Mouse (Mus musculus) neutrophil, adult 59 days (primary cell): ENCODE data around the gene Hist1h4i. TPM values are rescaled to one million over a fixed set of nuclear protein-coding genes. Genes with fewer than 3 reads are reported as not detected.

Experiments used
- total RNA-seq, 2 experiments: library from RNA; stranded (reverse); gene quantifications; 1 replicate in 1 of 2; 2 replicates in 1 of 2; pipeline ENCODE4 v1.2.4; 2023

The Hist1h4i gene
- total RNA-seq = 100 to 1,000 TPM; 483 to 504 TPM

DNA sequence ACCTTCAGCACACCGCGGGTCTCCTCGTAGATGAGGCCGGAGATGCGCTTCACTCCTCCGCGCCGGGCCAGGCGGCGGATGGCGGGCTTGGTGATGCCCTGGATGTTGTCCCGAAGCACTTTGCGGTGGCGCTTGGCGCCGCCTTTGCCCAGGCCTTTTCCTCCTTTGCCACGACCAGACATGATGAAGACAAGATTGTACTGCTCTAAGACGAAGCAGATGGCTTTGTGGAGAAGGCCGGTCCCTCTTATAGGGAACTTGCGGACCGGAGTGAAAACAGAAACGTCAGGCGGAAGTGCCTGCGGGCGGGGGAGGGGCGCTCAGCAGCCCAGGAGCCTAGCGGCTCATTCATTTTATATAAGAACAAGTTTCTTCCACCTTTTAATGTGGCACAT lies at the start of gene Hist1h4i:
TSS of gene Hist1h4i (minus strand) at position 221 of the 395 bp plus-strand sequence.

DNA sequence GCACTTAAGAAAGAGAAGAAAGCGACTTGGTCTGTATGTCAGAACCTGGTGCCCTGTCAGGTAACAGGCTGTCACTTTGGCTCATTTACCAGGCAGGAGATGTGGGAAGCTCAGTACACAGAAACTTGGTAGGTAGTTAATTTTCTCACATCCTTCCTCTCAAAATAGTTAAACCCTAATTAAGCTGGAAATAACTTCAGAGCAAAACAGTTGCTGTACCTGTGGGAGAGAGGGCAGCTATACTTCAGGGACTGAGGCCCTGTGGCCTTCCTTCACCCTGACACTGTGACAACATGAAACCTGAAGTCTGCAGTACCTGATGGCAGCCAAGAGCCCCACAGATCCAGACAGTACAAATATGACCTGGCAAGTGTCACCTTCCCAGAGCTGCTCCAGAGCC lies 43.0 kb upstream of the Hist1h4i start, which contains the start of gene Vmn1r188:
TSS of gene Vmn1r188 (plus strand) at position 301 of the 400 bp plus-strand sequence.

DNA sequence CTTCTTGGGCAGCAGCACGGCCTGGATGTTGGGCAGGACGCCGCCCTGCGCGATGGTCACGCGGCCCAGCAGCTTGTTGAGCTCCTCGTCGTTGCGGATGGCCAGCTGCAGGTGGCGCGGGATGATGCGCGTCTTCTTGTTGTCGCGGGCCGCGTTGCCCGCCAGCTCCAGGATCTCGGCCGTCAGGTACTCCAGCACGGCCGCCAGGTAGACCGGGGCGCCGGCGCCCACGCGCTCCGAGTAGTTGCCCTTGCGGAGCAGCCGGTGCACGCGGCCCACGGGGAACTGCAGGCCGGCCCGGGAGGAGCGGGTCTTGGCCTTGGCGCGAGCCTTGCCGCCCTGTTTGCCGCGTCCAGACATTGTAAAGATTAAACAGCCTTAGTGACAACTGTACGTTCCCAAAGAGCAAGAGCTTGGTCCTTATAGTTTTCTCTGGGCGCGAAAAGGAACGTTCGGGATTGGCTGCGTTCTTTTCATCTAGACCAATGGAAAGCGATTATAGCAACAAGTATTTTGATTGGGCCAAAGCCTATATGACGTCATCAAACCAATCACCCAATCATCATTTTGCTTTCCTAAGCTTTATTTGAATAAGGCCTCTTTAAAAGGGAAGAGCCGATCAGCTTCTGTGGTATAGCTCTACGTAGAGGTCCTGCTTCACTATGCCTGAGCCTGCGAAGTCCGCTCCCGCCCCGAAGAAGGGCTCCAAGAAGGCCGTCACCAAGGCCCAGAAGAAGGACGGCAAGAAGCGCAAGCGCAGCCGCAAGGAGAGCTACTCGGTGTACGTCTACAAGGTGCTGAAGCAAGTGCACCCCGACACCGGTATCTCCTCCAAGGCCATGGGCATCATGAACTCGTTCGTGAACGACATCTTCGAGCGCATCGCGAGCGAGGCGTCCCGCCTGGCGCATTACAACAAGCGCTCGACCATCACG lies 1.7 kb upstream of the Hist1h4i start, which contains the start of the genes Hist1h2ag and Hist1h2bj:
TSS of gene Hist1h2ag (minus strand) at position 377 of the 935 bp plus-strand sequence.
TSS of gene Hist1h2bj (plus strand) at position 647 of the 935 bp plus-strand sequence.

DNA sequence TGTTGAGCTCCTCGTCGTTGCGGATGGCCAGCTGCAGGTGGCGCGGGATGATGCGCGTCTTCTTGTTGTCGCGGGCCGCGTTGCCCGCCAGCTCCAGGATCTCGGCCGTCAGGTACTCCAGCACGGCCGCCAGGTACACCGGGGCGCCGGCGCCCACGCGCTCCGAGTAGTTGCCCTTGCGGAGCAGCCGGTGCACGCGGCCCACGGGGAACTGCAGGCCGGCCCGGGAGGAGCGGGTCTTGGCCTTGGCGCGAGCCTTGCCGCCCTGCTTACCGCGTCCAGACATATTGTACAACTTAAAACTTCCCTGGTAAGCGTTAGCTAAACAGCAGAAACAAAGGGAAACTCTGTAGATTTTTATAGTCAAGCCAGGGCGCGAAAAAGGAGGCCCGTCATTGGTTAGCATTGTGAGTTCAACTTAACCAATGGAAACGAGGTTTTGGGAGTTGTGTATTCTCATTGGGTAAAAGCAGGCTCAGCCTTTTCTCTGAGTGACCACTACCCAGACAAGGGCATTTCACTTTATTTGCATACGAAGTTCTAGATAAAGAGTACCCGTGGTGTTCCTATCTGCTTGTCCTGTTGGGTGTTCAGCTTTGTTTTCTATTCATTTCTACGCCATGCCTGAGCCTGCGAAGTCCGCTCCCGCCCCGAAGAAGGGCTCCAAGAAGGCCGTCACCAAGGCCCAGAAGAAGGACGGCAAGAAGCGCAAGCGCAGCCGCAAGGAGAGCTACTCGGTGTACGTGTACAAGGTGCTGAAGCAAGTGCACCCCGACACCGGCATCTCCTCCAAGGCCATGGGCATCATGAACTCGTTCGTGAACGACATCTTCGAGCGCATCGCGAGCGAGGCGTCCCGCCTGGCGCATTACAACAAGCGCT lies 5.7 kb downstream of the Hist1h4i start, which contains the start of the genes Hist1h2ah and Hist1h2bk:
TSS of gene Hist1h2ah (minus strand) at position 302 of the 882 bp plus-strand sequence.
TSS of gene Hist1h2bk (plus strand) at position 604 of the 882 bp plus-strand sequence.

DNA sequence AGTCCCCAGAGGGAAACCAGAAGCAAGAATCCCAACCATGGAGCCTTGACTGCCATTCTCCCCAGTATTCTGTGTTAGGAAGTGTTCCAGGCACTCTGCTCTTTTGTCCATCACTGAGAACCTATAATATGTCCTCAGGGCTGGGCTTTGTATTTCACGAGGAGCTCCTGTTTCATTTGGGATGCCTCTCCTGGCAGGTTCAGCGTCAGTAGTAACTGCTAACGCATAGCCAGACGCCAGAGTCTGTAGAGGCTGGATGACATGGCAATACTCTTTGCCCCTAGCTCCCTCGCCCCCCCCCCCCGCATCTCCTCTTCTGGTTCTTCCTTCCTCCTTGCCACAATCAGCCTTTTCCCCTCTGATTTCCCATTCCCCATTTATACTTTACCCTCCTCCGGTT lies 31.5 kb downstream of the Hist1h4i start, which contains the start of gene Prss16:
TSS of gene Prss16 (minus strand) at position 101 of the 400 bp plus-strand sequence.

Other genes starting within 250 kb of the Hist1h4i start
- gene Hist1h2bq, start 231.2 kb downstream of the Hist1h4i start, total RNA-seq = 1,000 to 10,000 TPM; 1,192 to 1,249 TPM
- gene Hist1h2ao, start 230.9 kb downstream of the Hist1h4i start, total RNA-seq = 1,000 to 10,000 TPM; 2,019 to 2,366 TPM
- gene Hist1h4m, start 229.6 kb downstream of the Hist1h4i start, total RNA-seq = 1,000 to 10,000 TPM; 1,248 to 1,288 TPM
- gene Hist1h4n, start 209.2 kb downstream of the Hist1h4i start, total RNA-seq = 100 to 1,000 TPM; 891 to 923 TPM
- gene Hist1h2ap, start 207.9 kb downstream of the Hist1h4i start, total RNA-seq = 100 to 1,000 TPM; 561 to 647 TPM
- 1,000 to 10,000 TPM; 1,178 to 1,241 TPM for gene Hist1h2br, start 207.6 kb downstream of the Hist1h4i start, total RNA-seq
- gene Zfp184, start 96.3 kb downstream of the Hist1h4i start, total RNA-seq = under 1 TPM; 0.69 to 0.84 TPM
- not detected for gene Pom121l2, start 60.2 kb downstream of the Hist1h4i start, total RNA-seq
- 1 to 10 TPM; 2.3 to 2.7 TPM for gene Prss16, start 31.6 kb downstream of the Hist1h4i start, total RNA-seq
- gene Hist1h2ah, start 5.8 kb downstream of the Hist1h4i start, total RNA-seq = 100 to 1,000 TPM; 377 to 380 TPM
- 1,000 to 10,000 TPM; 1,315 to 1,407 TPM for gene Hist1h2bk, start 5.5 kb downstream of the Hist1h4i start, total RNA-seq
- 1,000 to 10,000 TPM in 1 of 2 experiments, 100 to 1,000 TPM in 1; 911 to 1,015 TPM for gene Hist1h2ag, start 1.6 kb upstream of the Hist1h4i start, total RNA-seq
- gene Hist1h2bj, start 1.9 kb upstream of the Hist1h4i start, total RNA-seq = 1,000 to 10,000 TPM in 1 of 2 experiments, 100 to 1,000 TPM in 1; 957 to 1,065 TPM
- gene Vmn1r188, start 43.1 kb upstream of the Hist1h4i start, total RNA-seq = not detected
- not detected for gene Vmn1r189, start 64.5 kb upstream of the Hist1h4i start, total RNA-seq
- not detected for gene Vmn1r191, start 142.6 kb upstream of the Hist1h4i start, total RNA-seq
- gene Vmn1r192, start 149.8 kb upstream of the Hist1h4i start, total RNA-seq = not detected
- gene Vmn1r193, start 181.8 kb upstream of the Hist1h4i start, total RNA-seq = not detected
- gene Vmn1r194, start 202.9 kb upstream of the Hist1h4i start, total RNA-seq = not detected
- not detected for gene Vmn1r195, start 229.2 kb upstream of the Hist1h4i start, total RNA-seq
- not detected for gene Vmn1r196, start 248.6 kb upstream of the Hist1h4i start, total RNA-seq